In the genomic region with DNA sequence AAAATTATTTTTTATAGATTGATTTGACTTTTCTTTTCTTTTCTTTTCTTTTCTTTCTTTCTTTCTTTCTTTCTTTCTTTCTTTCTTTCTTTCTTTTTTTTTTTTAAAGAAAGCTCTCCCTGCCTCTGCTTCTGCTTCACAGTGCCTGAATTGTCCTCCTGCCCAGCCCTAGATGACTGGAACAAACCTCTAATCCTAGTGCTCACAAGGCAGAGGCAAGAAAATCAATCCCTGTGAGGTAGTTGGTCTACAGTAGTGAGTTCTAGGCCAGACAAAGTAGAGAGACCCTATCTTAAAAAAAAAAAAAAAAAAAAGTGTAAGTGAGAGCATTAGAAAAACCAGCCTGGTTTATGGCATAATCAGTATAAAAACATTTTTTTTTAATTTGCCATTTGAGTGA, we compare ENCODE assay signal across 11 mouse cellular contexts. TPM values are rescaled to one million over a fixed set of nuclear protein-coding genes. Genes with fewer than 3 reads are reported as not detected.
DNase-seq lines count a peak whose midpoint lies in the region; ATAC-seq and TF ChIP-seq lines count a peak whose summit lies in the region.
"Had no signal": no experiment of that assay in that cellular context is flagged by ENCODE, and none has a peak within 500 bp of the region (broad histone marks: within the 10 kb centered on the region; RNA-seq: fewer than 3 reads in every experiment).

No protein-coding gene starts in this region.

- H3K9ac ChIP-seq in heart, adult 2 months (ENCODE audit: low read depth, low read length), result no peak overlapping the region
- H3K9ac ChIP-seq in liver, embryonic 11.5 days (ENCODE audit: low read depth, low read length), result no peak overlapping the region
- peak overlapping the region; percentile 58 for H3K9ac ChIP-seq in liver, embryonic 13.5 days

- no peak for TF ChIP-seq POLR2A in heart, adult 2 months (IDR thresholded peaks at IDR 0.05; ENCODE audit: insufficient read depth, low read depth, low read length)
- TF ChIP-seq POLR2A in bone marrow, adult 2 months (IDR thresholded peaks at IDR 0.05; ENCODE audit: borderline replicate concordance, control insufficient read depth, low read depth, low read length), result no peak

- no peak for DNase-seq in heart, adult 2 months
- DNase-seq in heart, postnatal 14 days, result no peak
- no peak for DNase-seq in liver, embryonic 11.5 days (ENCODE audit: low spot score)
- DNase-seq in liver, result no peak
- no peak for DNase-seq in liver, embryonic 13.5 days
- no peak for DNase-seq in embryo, embryonic 9.5 days (ENCODE audit: extremely low spot score)
- DNase-seq: cerebellum, postnatal 25 days; kidney, postnatal 36 days; retina, postnatal 1 day had no signal

- TF ChIP-seq CTCF in heart, adult 2 months (IDR thresholded peaks at IDR 0.05), result no peak
- no peak for TF ChIP-seq CTCF in bone marrow, adult 2 months (IDR thresholded peaks at IDR 0.05; ENCODE audit: control insufficient read depth, insufficient read depth, low read length)

- no peaks in the 10 kb centered on the region for H3K9me3 ChIP-seq in liver, embryonic 11.5 days (ENCODE audit: control insufficient read depth, low read length)
- no peaks in the 10 kb centered on the region for H3K9me3 ChIP-seq in liver, embryonic 13.5 days (replicated peaks)

- no peak for ATAC-seq in liver, embryonic 11.5 days (replicated peaks; ENCODE audit: low FRiP score)
- no peak for ATAC-seq in liver, embryonic 13.5 days (ENCODE audit: low read depth)
- ATAC-seq in megakaryocyte progenitor cell, adult 5-6 weeks (replicated peaks; ENCODE audit: poor library complexity), result no peak

- H3K4me2 ChIP-seq in liver, embryonic 11.5 days, result peak overlapping the region; percentile 45
- peak overlapping the region; percentile 41 for H3K4me2 ChIP-seq in liver, embryonic 13.5 days

- peak overlapping the region; percentile 75; the same call in 1 of the 2 replicates for H3K4me3 ChIP-seq in heart, adult 2 months
- H3K4me3 ChIP-seq in liver, embryonic 11.5 days (ENCODE audit: low read depth, low read length), result no peak overlapping the region
- H3K4me3 ChIP-seq in bone marrow, adult 2 months (replicated peaks; ENCODE audit: control insufficient read depth, low read depth, low read length), result peak overlapping the region; percentile 16
- H3K4me3 ChIP-seq in liver, embryonic 13.5 days (replicated peaks), result peak overlapping the region; percentile 26; the same call in 1 of the 2 replicates

- peaks cover 9% of the 10 kb centered on the region for H3K79me2 ChIP-seq in heart, adult 2 months (replicated peaks; ENCODE audit: control insufficient read depth, insufficient read depth, low read length)

- H3K4me1 ChIP-seq in heart, adult 2 months (ENCODE audit: control insufficient read depth, insufficient read depth, low read length), result peaks cover 8% of the 10 kb centered on the region
- H3K4me1 ChIP-seq in liver, embryonic 11.5 days (replicated peaks; ENCODE audit: control insufficient read depth, insufficient read depth, low read length), result peaks cover 13% of the 10 kb centered on the region
- no peaks in the 10 kb centered on the region; the same call in none of the 2 replicates for H3K4me1 ChIP-seq in bone marrow, adult 2 months (ENCODE audit: control insufficient read depth, insufficient read depth, low read length)
- peaks cover 36% of the 10 kb centered on the region for H3K4me1 ChIP-seq in liver, embryonic 13.5 days (replicated peaks)

- intact Hi-C loops in heart, adult 2 months (cut with DNase I), result loop anchor here (5.0 to 10.0 kb wide), 3 partner anchors 38 to 285 kb away; a partner anchor contains a TSS
- intact Hi-C loops in heart, postnatal 14 days (cut with DNase I), result loop anchor here (10.0 kb wide), 1 partner anchor 275 kb away; a partner anchor contains a TSS

- H3K27me3 ChIP-seq in heart, adult 2 months (ENCODE audit: control insufficient read depth, insufficient read depth, low read length), result no peaks in the 10 kb centered on the region
- H3K27me3 ChIP-seq in liver, embryonic 11.5 days (replicated peaks; ENCODE audit: control insufficient read depth, insufficient read depth, low read length), result no peaks in the 10 kb centered on the region
- H3K27me3 ChIP-seq in liver, embryonic 13.5 days, result no peaks in the 10 kb centered on the region

- H3K27ac ChIP-seq in heart, adult 2 months, result no peak overlapping the region
- H3K27ac ChIP-seq in liver, embryonic 11.5 days (ENCODE audit: low read depth, low read length), result no peak overlapping the region
- H3K27ac ChIP-seq in bone marrow, adult 2 months (ENCODE audit: control insufficient read depth, insufficient read depth, low read depth, low read length, poor library complexity), result no peak overlapping the region
- no peak overlapping the region for H3K27ac ChIP-seq in liver, embryonic 13.5 days

- H3K36me3 ChIP-seq in heart, adult 2 months (ENCODE audit: control insufficient read depth, insufficient read depth, low read length), result peaks cover 25% of the 10 kb centered on the region
- H3K36me3 ChIP-seq in liver, embryonic 11.5 days (ENCODE audit: control insufficient read depth, insufficient read depth, low read length), result peaks cover 24% of the 10 kb centered on the region
- H3K36me3 ChIP-seq in liver, embryonic 13.5 days, result peaks cover 35% of the 10 kb centered on the region

- no peak for TF ChIP-seq EP300 in heart, adult 2 months (IDR thresholded peaks at IDR 0.05; ENCODE audit: insufficient read depth, low read depth, low read length)

RNA-seq across cellular contexts. Expression of a gene that starts 2.5 kb away (rescaled TPM):
- total RNA-seq in heart, adult 2 months (2021), result 100 to 1,000 TPM; 134 to 135 TPM
- polyA plus RNA-seq in heart, adult 2 months (2012; rRNA removed), result 111 and 218 TPM in 2 replicates
- total RNA-seq in heart, postnatal 14 days (2021), result 100 to 1,000 TPM; 175 to 187 TPM
- polyA plus RNA-seq in liver, embryonic 11.5 days (2014; fragmentation: Nextera tagmentation; extraction: Ambion mirVana), result 90.9 and 101 TPM in 2 replicates
- 132 and 165 TPM in 2 replicates for polyA plus RNA-seq in bone marrow, adult 2 months (2011; ENCODE audit: insufficient read depth, insufficient read length, low replicate concordance, missing spikeins)
- polyA plus RNA-seq in liver, embryonic 13.5 days (2015; fragmentation: Nextera tagmentation; extraction: Ambion mirVana), result 47.8 and 49.8 TPM in 2 replicates
- total RNA-seq in megakaryocyte progenitor cell, adult 5-6 weeks (2015), result 332 and 375 TPM in 2 replicates
- 178 and 233 TPM in 2 replicates for total RNA-seq in megakaryocyte progenitor cell, adult 5-6 weeks (2017)

RNA-seq across cellular contexts. Expression of a gene that starts 3.0 kb away (rescaled TPM):
- total RNA-seq in heart, adult 2 months (2021), result 10 to 100 TPM; 62.7 to 66.2 TPM
- 25.0 and 43.4 TPM in 2 replicates for polyA plus RNA-seq in heart, adult 2 months (2012; rRNA removed)
- total RNA-seq in heart, postnatal 14 days (2021), result 10 to 100 TPM; 52.8 to 56.6 TPM
- 227 and 251 TPM in 2 replicates for polyA plus RNA-seq in liver, embryonic 11.5 days (2014; fragmentation: Nextera tagmentation; extraction: Ambion mirVana)
- 70.5 and 94.2 TPM in 2 replicates for polyA plus RNA-seq in bone marrow, adult 2 months (2011; ENCODE audit: insufficient read depth, insufficient read length, low replicate concordance, missing spikeins)
- polyA plus RNA-seq in liver, embryonic 13.5 days (2015; fragmentation: Nextera tagmentation; extraction: Ambion mirVana), result 116 and 126 TPM in 2 replicates
- 148 and 162 TPM in 2 replicates for total RNA-seq in megakaryocyte progenitor cell, adult 5-6 weeks (2015)
- total RNA-seq in megakaryocyte progenitor cell, adult 5-6 weeks (2017), result 438 and 506 TPM in 2 replicates

RNA-seq across cellular contexts. Expression of a gene that starts 31.0 kb away (rescaled TPM):
- 10 to 100 TPM; 31.1 to 34.1 TPM for total RNA-seq in heart, adult 2 months (2021)
- polyA plus RNA-seq in heart, adult 2 months (2012; rRNA removed), result 9.8 and 19.5 TPM in 2 replicates
- 10 to 100 TPM; 16.0 to 16.7 TPM for total RNA-seq in heart, postnatal 14 days (2021)
- 2.2 and 3.0 TPM in 2 replicates for polyA plus RNA-seq in liver, embryonic 11.5 days (2014; fragmentation: Nextera tagmentation; extraction: Ambion mirVana)
- polyA plus RNA-seq in bone marrow, adult 2 months (2011; ENCODE audit: insufficient read depth, insufficient read length, low replicate concordance, missing spikeins), result 1.6 and 1.9 TPM in 2 replicates
- 1.4 and 2.5 TPM in 2 replicates for polyA plus RNA-seq in liver, embryonic 13.5 days (2015; fragmentation: Nextera tagmentation; extraction: Ambion mirVana)
- total RNA-seq in megakaryocyte progenitor cell, adult 5-6 weeks (2015), result 2.3 and 3.9 TPM in 2 replicates
- 4.1 and 5.7 TPM in 2 replicates for total RNA-seq in megakaryocyte progenitor cell, adult 5-6 weeks (2017)

RNA-seq across cellular contexts. Expression of a gene that starts 38.8 kb away (rescaled TPM):
- 1 to 10 TPM; 3.9 to 4.9 TPM for total RNA-seq in heart, adult 2 months (2021)
- polyA plus RNA-seq in heart, adult 2 months (2012; rRNA removed), result 2.4 and 5.8 TPM in 2 replicates
- total RNA-seq in heart, postnatal 14 days (2021), result 1 to 10 TPM; 3.3 to 6.4 TPM
- 38.3 and 44.4 TPM in 2 replicates for polyA plus RNA-seq in liver, embryonic 11.5 days (2014; fragmentation: Nextera tagmentation; extraction: Ambion mirVana)
- polyA plus RNA-seq in bone marrow, adult 2 months (2011; ENCODE audit: insufficient read depth, insufficient read length, low replicate concordance, missing spikeins), result 15.2 and 18.0 TPM in 2 replicates
- 33.9 and 36.7 TPM in 2 replicates for polyA plus RNA-seq in liver, embryonic 13.5 days (2015; fragmentation: Nextera tagmentation; extraction: Ambion mirVana)
- total RNA-seq in megakaryocyte progenitor cell, adult 5-6 weeks (2015), result 16.4 and 17.0 TPM in 2 replicates
- total RNA-seq in megakaryocyte progenitor cell, adult 5-6 weeks (2017), result 20.4 and 33.7 TPM in 2 replicates

RNA-seq across cellular contexts. Expression of a gene that starts 52.2 kb away (rescaled TPM):
- 10 to 100 TPM; 47.0 to 62.7 TPM for total RNA-seq in heart, adult 2 months (2021)
- polyA plus RNA-seq in heart, adult 2 months (2012; rRNA removed), result 63.4 and 99.8 TPM in 2 replicates
- 10 to 100 TPM; 65.1 to 65.2 TPM for total RNA-seq in heart, postnatal 14 days (2021)
- 13.3 and 14.0 TPM in 2 replicates for polyA plus RNA-seq in liver, embryonic 11.5 days (2014; fragmentation: Nextera tagmentation; extraction: Ambion mirVana)
- 7.3 and 17.5 TPM in 2 replicates for polyA plus RNA-seq in bone marrow, adult 2 months (2011; ENCODE audit: insufficient read depth, insufficient read length, low replicate concordance, missing spikeins)
- 5.6 and 6.3 TPM in 2 replicates for polyA plus RNA-seq in liver, embryonic 13.5 days (2015; fragmentation: Nextera tagmentation; extraction: Ambion mirVana)
- 51.9 and 59.3 TPM in 2 replicates for total RNA-seq in megakaryocyte progenitor cell, adult 5-6 weeks (2015)
- total RNA-seq in megakaryocyte progenitor cell, adult 5-6 weeks (2017), result 42.9 and 44.3 TPM in 2 replicates
